Mouse (Mus musculus) testis, adult 2 months (tissue): ENCODE measurements at regions not wholly inside any gene's neighbourhood (a gene's known extent, or its start where the extent isn't known, plus 50 kb on each side); places are given as distances from the start of the nearest gene placed in this dataset.

Experiments used
- H3K27ac ChIP-seq: fragments of 200-500 bp; 2 replicates; pipeline ENCODE4 v1.5.1; 2012; ENCODE audit warnings: low read depth, low read length; ENCODE audit not compliant: control insufficient read depth, insufficient read depth
- H3K27me3 ChIP-seq: fragments of 200-500 bp; 2 replicates; pipeline ENCODE4 v1.6.1; 2012; ENCODE audit warnings: mild to moderate bottlenecking, low read length, moderate library complexity; ENCODE audit not compliant: control insufficient read depth, insufficient read depth
- H3K36me3 ChIP-seq: fragments of 200-500 bp; 2 replicates; pipeline ENCODE4 v1.6.1; 2012; ENCODE audit warnings: mild to moderate bottlenecking, low read length; ENCODE audit not compliant: control insufficient read depth, insufficient read depth
- H3K4me1 ChIP-seq: fragments of 200-500 bp; 2 replicates; pipeline ENCODE4 v1.6.1; 2012; ENCODE audit warnings: low read length; ENCODE audit not compliant: control insufficient read depth, insufficient read depth
- H3K4me3 ChIP-seq: fragments of 200-500 bp; 2 replicates; pipeline ENCODE4 v1.5.1; 2012; ENCODE audit warnings: low read depth, mild to moderate bottlenecking, low read length, moderate library complexity, mixed read lengths; ENCODE audit not compliant: control insufficient read depth
- CTCF ChIP-seq: fragments of 200-500 bp; IDR thresholded peaks from 2 replicates; pipeline ENCODE4 v1.5.1; 2012; ENCODE audit warnings: low read depth, mild to moderate bottlenecking, inconsistent platforms, low read length, moderate library complexity; ENCODE audit not compliant: control insufficient read depth, insufficient read depth, insufficient replicate concordance
- POLR2A ChIP-seq: fragments of 200-500 bp; IDR thresholded peaks from 2 replicates; pipeline ENCODE4 v1.6.1; 2012; ENCODE audit warnings: low read depth, mild to moderate bottlenecking, inconsistent platforms, low read length, moderate library complexity; ENCODE audit not compliant: control insufficient read depth

GRCm38 (mm10) chr5:111897568-111897967 lies 163.8 kb downstream of the Gm26897 start:
- Histone ChIP-seq H3K36me3 (no peaks in the 10 kb centered on the region), H3K27me3 (no peaks in the 10 kb centered on the region), H3K27ac (no peak overlapping the region), H3K4me3 (no peak overlapping the region), H3K4me1 (peaks cover 3% of the 10 kb centered on the region; the same call in 1 of the 2 replicates)
- TF ChIP-seq POLR2A (no peak), CTCF (peak; percentile 1; the same call in 1 of the 2 replicates)

- no peak for TF ChIP-seq POLR2A
- TF ChIP-seq CTCF, result no peak
- H3K4me1 ChIP-seq, result peaks cover 3% of the 10 kb centered on the region; the same call in 1 of the 2 replicates
Measured at GRCm38 (mm10) chr5:111898482-111898881, 164.8 kb downstream of the Gm26897 start.

GRCm38 (mm10) chr5:111901197-111901596 lies 167.5 kb downstream of the Gm26897 start:
- no peak for TF ChIP-seq CTCF
- no peak for TF ChIP-seq POLR2A
- no peaks in the 10 kb centered on the region for H3K36me3 ChIP-seq
- H3K27me3 ChIP-seq, result no peaks in the 10 kb centered on the region
- no peak overlapping the region for H3K4me3 ChIP-seq
- no peak overlapping the region for H3K27ac ChIP-seq
- H3K4me1 ChIP-seq, result no peaks in the 10 kb centered on the region

More at GRCm38 (mm10) chr5:111898482-111898881, 164.8 kb downstream of the Gm26897 start:
- Histone ChIP-seq H3K4me3 (no peak overlapping the region), H3K27me3 (no peaks in the 10 kb centered on the region), H3K36me3 (no peaks in the 10 kb centered on the region), H3K27ac (no peak overlapping the region)

GRCm38 (mm10) chr5:111901678-111902077 lies 168.0 kb downstream of the Gm26897 start:
- H3K4me3 ChIP-seq, result no peak overlapping the region
- H3K27ac ChIP-seq, result no peak overlapping the region
- H3K36me3 ChIP-seq, result no peaks in the 10 kb centered on the region
- no peaks in the 10 kb centered on the region for H3K27me3 ChIP-seq
- TF ChIP-seq POLR2A (no peak), CTCF (no peak)
- H3K4me1 ChIP-seq, result no peaks in the 10 kb centered on the region

- Histone ChIP-seq H3K27me3 (no peaks in the 10 kb centered on the region), H3K27ac (no peak overlapping the region), H3K36me3 (no peaks in the 10 kb centered on the region), H3K4me3 (no peak overlapping the region), H3K4me1 (no peaks in the 10 kb centered on the region)
- TF ChIP-seq POLR2A (no peak), CTCF (no peak)
Measured at GRCm38 (mm10) chr5:111908085-111908484, 174.4 kb downstream of the Gm26897 start.

GRCm38 (mm10) chr5:111910514-111910913 lies 176.8 kb downstream of the Gm26897 start:
- no peak overlapping the region for H3K4me3 ChIP-seq
- no peaks in the 10 kb centered on the region for H3K27me3 ChIP-seq
- H3K4me1 ChIP-seq, result no peaks in the 10 kb centered on the region
- no peaks in the 10 kb centered on the region for H3K36me3 ChIP-seq
- no peak overlapping the region for H3K27ac ChIP-seq
- no peak for TF ChIP-seq POLR2A
- TF ChIP-seq CTCF, result no peak

- Histone ChIP-seq H3K4me1 (no peaks in the 10 kb centered on the region), H3K27me3 (no peaks in the 10 kb centered on the region), H3K4me3 (no peak overlapping the region), H3K27ac (no peak overlapping the region), H3K36me3 (no peaks in the 10 kb centered on the region)
- no peak for TF ChIP-seq CTCF
- no peak for TF ChIP-seq POLR2A
Measured at GRCm38 (mm10) chr5:111913354-111913753, 179.6 kb downstream of the Gm26897 start.

- no peak overlapping the region for H3K27ac ChIP-seq
- H3K4me1 ChIP-seq, result no peaks in the 10 kb centered on the region
- TF ChIP-seq CTCF (no peak), POLR2A (no peak)
- H3K27me3 ChIP-seq, result no peaks in the 10 kb centered on the region
- no peaks in the 10 kb centered on the region for H3K36me3 ChIP-seq
- no peak overlapping the region for H3K4me3 ChIP-seq
Measured at GRCm38 (mm10) chr5:111914296-111914695, 180.6 kb downstream of the Gm26897 start.
